Mouse (Mus musculus) c-Kit-positive CD71-positive TER-119-negative erythroid progenitor cells, embryonic 14.5 days (primary cell): Measurements from ENCODE around the gene Creb5.

Experiments used
- DNase-seq: peaks from one replicate; pipeline ENCODE4 v3.0.0-alpha.2; 2013; ENCODE audit warnings: low read depth

Gene Creb5

DNA sequence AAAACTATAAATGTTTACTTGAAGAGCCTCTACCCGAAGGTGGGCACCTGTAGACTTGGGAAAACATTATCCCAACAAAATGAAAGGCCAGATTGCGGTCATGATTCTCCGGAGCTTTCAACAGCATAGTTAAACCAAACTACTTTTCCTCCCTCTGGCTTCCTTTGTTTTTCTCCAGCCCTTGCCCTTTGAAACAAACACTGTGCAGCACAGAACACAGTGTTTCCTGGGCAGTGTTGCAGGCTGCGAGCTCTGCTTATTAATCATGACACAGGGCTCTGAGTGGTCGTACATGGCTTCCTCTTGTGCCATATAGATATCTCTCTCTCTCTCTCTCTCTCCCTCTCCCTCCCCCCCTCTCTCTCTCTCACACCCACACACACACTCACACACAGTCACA lies 206.8 kb downstream of the Creb5 start:
- DNase-seq = no peak

GRCm38 (mm10) chr6:53495667-53496066 lies 208.6 kb downstream of the Creb5 start:
- no peak for DNase-seq

DNA sequence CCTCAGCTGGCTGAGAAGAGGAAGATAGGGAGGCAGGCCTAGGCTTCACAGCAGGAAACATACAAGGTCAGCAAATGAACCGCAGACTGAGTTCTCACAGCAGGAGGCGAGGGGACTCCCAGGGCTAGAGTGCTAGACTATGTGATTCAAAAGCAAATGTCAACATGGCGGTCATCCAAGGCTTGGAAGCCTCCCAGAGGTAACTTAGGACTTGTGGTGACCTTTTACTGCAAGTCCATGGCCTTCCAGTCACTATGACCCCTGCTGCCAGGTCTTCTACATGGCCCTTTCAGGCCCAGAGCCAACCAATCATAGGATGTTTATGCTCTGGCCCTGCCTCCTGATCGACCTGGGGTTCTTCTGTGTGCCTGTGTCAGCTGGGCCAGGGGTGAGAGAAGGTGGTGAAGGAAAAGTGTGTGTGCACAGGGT lies 209.3 kb downstream of the Creb5 start:
- no peak for DNase-seq

DNA sequence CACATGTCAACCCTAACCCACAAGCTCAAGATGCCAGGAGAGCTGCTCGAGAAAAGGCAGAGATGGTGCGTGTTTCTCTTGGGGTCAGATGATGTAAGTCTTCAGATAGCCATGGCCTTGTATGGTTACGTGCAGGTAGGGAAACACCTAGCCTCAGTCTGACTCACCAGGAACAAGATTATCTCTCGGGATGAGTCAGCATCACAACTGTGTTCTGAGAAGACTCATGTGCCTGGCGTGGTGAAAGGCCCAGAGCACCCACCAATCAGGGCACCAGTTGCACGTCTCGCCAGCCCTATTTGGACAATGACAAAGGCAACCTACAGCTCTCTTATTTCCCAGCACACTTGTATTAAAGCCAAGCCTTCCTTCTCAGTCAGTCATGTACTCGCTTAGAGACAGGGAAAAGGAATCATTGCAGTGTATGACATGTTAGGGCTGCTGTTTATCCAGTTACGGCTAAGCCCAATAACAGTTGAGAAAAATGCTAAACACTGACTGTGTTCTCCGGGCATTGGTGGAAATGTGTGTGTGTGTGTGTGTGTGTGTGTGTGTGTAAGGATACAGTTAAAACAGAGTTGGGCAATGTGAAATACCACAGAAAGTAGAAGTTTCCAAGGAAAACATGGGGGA lies 210.9 kb downstream of the Creb5 start:
- no peak for DNase-seq

- no peak for DNase-seq
These were observed 212.7 kb downstream of the Creb5 start for GRCm38 (mm10) chr6:53499621-53500295.

DNA sequence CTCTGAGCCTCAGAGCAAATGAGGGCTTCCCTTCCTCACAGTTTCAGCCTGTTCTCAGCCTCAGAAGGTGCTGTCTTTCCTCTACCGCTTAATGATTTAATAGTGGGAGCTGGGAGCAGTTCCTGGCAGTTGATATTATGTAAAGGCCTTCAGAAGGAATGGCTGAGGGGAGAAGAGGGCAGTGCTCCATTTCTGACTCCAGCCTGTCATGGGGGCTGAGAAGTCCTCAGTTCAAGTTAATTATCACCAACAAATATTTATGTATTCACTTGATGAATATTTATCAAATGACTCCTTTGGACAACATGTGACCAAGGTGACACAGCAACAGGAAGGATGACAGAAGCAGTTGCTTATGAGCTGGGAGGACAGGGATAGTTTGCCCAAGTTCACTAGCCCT lies 214.2 kb downstream of the Creb5 start:
- DNase-seq = no peak

- no peak for DNase-seq
These were observed 220.0 kb downstream of the Creb5 start for GRCm38 (mm10) chr6:53506947-53507564.

DNA sequence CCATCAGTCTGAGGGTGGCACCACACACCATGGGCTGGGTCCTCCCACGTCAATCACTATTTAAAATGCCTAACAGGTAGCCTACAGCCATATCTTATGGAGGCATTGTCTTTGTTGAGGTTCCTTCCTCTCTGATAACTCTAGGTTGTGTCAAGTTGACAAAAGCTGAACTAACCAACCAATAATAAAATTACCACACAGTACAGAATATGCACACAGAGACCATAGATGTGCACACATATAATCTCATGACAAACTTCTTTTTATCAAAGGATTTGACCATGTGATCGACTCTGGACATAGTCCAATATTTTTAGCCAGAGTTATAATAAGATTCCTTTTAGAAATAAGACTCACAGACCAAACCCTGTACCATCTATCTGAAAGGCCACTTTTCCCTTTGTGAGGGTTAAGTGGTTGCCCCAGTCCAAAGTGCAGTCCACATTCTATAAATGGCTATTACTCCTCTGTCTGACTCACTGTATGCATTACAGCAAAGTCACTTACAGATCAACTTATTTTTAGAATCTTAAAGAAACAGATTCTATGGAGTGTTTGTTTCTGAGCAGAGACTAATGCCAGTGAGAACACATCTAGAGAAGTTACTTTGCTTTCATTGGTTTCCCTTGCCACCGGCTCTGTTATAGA lies 221.9 kb downstream of the Creb5 start:
- no peak for DNase-seq

- DNase-seq = no peak
These were observed 222.9 kb downstream of the Creb5 start for GRCm38 (mm10) chr6:53510005-53510404.

- no peak for DNase-seq
These were observed 225.2 kb downstream of the Creb5 start for GRCm38 (mm10) chr6:53512226-53512625.

GRCm38 (mm10) chr6:53513380-53513779 lies 226.3 kb downstream of the Creb5 start:
- DNase-seq = no peak

DNA sequence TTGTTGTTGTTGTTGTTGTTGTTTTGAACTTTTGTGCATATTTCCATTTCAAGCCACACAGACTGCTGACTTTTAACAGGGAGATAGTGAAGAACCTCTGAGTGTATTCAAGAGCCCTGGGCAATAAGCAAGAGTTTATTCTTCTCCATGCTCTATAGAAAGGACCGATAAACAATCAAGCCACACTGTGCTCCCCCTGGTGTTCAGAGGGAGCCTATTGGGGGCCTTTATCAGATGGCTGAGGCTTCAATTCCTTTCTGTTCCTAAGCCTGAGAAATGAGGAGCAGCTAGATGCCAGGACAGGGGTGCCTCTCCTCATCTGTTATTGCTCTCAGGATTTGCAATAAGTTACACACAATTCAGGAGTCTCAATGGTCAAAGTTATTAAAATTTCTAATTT lies 227.8 kb downstream of the Creb5 start:
- no peak for DNase-seq

- DNase-seq = no peak
These were observed 228.5 kb downstream of the Creb5 start for GRCm38 (mm10) chr6:53515611-53516010.

GRCm38 (mm10) chr6:53517371-53517945 lies 230.4 kb downstream of the Creb5 start:
- no peak for DNase-seq

- DNase-seq = no peak
These were observed 236.8 kb downstream of the Creb5 start for GRCm38 (mm10) chr6:53523743-53524497.

DNA sequence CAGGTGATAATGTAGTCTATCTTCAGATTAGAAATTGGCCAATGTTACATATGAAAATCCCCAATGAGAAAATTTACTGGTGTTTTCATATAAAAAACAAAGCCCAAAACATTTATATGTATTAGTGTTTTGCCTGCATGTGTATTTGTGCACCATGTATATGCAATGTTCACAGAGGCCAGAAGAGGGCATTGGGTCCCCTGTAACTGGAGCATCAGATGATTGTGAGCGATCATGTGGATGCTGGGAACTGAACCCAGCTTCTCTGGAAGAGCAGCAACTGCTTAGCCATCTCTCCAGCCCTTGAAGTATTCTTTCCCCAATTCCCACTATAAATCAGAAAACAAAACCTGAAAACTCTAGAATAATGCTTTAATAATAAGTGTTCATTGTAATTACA lies 239.4 kb downstream of the Creb5 start:
- DNase-seq = no peak

- no peak for DNase-seq
These were observed 243.7 kb downstream of the Creb5 start for GRCm38 (mm10) chr6:53530742-53531141.

DNA sequence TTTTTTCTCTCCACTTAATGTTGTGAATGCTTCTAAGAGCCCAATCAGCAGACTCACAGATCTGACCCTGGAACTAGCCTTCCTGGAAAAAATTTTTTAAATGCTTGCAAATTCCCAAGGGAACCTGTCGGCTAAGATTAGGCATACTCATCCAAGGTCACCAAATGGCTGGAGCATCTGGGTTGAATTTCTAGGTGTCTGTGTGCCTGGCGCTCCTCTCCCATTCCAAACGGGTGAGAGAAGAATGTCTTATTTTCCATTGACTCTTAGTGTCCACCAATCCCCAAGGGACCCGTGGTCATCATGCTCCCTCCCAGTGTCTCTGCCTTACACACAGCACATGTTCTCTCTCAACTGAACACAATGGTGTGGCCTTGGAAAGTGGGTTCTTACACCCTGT lies 244.4 kb downstream of the Creb5 start:
- DNase-seq = no peak

DNA sequence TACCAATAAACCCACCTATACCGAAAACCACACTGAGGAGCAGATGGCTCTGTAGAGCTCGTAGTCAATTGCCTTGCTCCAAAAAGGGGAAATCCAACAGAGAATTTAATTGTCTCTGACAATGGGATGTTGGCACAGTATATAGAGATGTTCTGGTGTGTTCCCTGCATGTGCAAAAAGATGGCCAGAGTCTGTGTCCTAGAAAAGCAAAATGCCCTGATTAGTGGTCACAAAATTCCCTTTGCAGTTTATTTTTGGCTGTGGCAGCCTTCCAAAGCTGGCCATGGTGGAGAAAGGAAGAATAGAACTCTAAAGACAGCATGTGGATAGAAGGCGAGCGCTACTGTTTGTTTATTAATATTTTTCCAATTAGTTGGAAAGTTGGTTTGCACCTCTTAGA lies 250.5 kb downstream of the Creb5 start:
- no peak for DNase-seq

DNA sequence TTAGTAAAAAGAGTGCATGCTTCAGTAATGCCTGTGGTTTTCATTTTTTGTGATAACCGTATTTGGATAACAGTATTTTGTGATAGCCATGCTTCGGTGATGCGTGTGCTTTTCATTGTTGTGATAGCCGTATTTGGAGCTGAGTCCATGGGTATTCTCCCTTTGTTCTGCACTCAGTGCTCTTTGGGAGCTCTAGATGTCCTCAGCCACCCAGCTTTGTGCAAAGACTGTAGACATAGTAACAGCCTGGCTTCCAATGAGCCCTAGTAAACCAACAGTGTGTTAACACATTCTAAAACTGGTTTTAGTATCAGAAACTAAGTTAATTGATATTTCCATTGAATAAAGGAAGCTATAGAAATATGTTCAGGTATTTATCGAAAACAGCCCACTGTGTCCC lies 254.7 kb downstream of the Creb5 start:
- DNase-seq = no peak

DNA sequence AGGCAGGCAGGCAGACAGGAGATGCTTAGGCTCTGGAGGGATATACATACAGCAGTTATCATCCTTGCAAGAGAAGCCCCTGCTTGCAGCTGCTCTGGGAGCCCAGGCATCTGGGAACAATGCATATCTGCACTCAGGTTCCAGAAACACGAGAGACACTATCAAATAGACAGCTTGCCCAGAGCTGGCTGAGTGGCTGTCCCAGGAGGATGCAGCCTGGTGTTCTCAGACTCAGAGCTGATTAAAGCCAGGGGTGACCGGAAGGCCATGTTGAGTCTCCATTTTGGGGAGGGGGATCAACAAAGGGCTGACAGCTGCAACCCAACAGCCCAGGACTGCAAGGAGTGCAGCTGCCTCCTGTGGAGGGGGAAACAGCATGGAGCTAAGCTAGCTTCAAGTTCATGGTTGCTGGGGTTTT lies 258.4 kb downstream of the Creb5 start:
- DNase-seq = no peak

GRCm38 (mm10) chr6:53545989-53546388 lies 258.9 kb downstream of the Creb5 start:
- DNase-seq = no peak
